Mouse (Mus musculus) left cerebral cortex, postnatal 36 days (tissue): ENCODE results near the gene Nectin1. TPM values are rescaled to one million over a fixed set of nuclear protein-coding genes. Genes with fewer than 3 reads are reported as not detected.

Experiments
- DNase-seq, 2 experiments: peaks; one replicate each; pipeline ENCODE4 v3.0.0; 2021 to 2022; ENCODE audit warnings: low spot score in 2 of 2, mixed read lengths in 1 of 2
- intact Hi-C: fragments of 180-260 bp; cut with DNase I; formaldehyde crosslinking; loops from one replicate; pipeline ENCODE4 v1.15.1; 2025
- total RNA-seq, 2 experiments: library from RNA; stranded (reverse); gene quantifications; 2 replicates each; pipeline ENCODE4 v1.2.3; 2021

The Nectin1 gene
- total RNA-seq, 2 experiments from 2014 or later, result 84.8 to 103 TPM

DNA sequence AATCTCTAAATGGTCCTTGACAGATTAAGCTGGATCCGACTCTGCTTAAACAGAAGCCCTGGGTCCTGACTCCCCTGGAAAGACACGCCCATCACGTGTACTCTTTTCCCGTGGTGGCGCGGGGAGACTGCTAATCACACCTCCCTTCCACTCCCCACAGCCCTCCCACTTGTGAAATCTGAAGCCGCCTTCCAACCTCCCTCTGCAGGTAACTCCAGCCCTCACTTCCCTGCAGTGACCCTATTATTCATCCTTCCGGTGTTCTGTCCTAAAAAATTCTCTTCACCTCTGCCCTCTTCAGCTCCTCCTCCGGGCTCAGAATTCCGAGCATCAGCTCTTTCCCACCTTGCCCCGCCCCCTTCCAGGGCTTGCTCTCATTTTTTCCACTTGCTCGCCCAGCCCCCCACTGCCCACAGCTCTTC lies 5.9 kb upstream of the Nectin1 start:
- DNase-seq, result no peak
- intact Hi-C loops, result no loop called here

- DNase-seq, result no peak
- intact Hi-C loops, result no loop called here
Observed at GRCm38 (mm10) chr9:43738480-43739084, 5.2 kb upstream of the Nectin1 start.

- intact Hi-C loops, result loop anchor here (5.0 kb wide), 3 partner anchors 61 to 194 kb away; no protein-coding TSS in a partner anchor
- DNase-seq, result no peak
Observed at GRCm38 (mm10) chr9:43741277-43741676, 2.5 kb upstream of the Nectin1 start.

- intact Hi-C loops, result loop anchor here (5.0 kb wide), 3 partner anchors 60 to 195 kb away; no protein-coding TSS in a partner anchor
- no peak for DNase-seq
Observed at GRCm38 (mm10) chr9:43742066-43742465, 1.7 kb upstream of the Nectin1 start.

GRCm38 (mm10) chr9:43742902-43743646 lies 710 bp upstream of the Nectin1 start:
- DNase-seq, result peak in 1 of 2 experiments; percentile 34

DNA sequence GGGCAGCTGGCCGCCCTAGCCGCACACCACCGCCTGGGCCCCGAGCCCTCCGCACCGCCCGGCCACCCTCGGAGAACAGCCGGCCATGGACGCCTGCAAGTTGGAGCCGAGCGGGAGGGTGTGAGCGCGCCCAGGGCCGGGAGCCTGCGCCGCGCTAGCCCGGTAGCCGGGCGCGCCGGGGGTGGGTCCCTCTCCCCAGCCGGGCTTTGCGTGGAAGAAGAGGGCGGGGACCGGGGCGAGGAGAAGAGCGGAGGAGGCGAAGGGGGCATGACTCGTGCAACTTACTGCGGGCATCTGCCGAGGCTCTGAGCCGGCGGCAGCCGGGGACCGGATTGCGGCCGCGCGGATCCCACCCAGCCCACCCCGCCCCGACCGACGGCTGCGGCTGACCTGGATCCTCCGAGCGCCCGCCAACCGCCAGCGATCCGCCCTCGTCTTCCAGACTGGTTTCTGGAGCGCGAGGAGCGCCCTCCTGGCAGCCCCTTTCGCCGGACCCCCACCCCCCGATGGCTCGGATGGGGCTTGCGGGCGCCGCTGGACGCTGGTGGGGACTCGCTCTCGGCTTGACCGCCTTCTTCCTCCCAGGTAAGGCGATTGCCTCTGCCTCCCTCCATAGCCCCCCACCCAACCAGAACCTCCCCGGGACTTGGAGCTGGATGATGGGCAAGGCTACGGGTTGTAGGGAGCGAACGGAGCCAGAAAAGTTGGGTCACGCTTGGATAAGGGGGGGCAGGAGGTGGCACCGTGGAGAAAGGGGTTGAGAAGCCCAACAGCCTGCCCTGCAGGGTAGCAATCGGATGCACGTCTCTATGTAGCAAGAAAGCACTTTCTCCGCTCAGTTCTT lies 576 bp downstream of the Nectin1 start:
- peak in 1 of 2 experiments; percentile 36 for DNase-seq
- intact Hi-C loops, result loop anchor here (2.0 to 5.0 kb wide), 4 partner anchors 58 to 228 kb away; no protein-coding TSS in a partner anchor

More at GRCm38 (mm10) chr9:43742902-43743646, 710 bp upstream of the Nectin1 start:
- intact Hi-C loops, result loop anchor here (5.0 kb wide), 3 partner anchors 59 to 196 kb away; no protein-coding TSS in a partner anchor

GRCm38 (mm10) chr9:43745051-43745792 lies 1.4 kb downstream of the Nectin1 start:
- intact Hi-C loops, result loop anchor here (2.0 kb wide), 1 partner anchor 228 kb away; no protein-coding TSS in a partner anchor

GRCm38 (mm10) chr9:43745951-43746703 lies 2.3 kb downstream of the Nectin1 start:
- no peak for DNase-seq
- intact Hi-C loops, result loop anchor here (2.0 kb wide), 1 partner anchor 227 kb away; no protein-coding TSS in a partner anchor

More at GRCm38 (mm10) chr9:43745051-43745792, 1.4 kb downstream of the Nectin1 start:
- peak; percentile 43 to 51 for DNase-seq

DNA sequence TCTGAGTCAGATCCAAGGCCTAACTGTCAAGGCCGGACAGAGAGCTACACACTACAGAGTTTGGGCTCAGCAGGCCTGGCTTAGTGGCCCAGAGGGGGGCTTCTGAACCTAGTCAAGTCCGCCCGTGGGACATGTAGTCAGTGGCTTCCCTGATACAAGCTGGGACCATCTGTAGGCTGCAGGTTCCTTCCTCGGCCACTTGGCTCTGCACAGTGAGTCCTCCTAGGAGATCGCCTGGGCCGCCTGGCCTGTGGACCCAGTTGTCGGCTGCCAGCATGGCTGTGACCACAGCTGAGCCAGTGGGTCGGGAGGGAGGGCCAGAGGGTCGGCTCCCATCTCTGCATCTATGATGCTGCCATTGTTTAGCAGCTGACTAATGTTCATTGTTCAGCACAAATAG lies 3.9 kb downstream of the Nectin1 start:
- no peak for DNase-seq
- intact Hi-C loops, result no loop called here

DNA sequence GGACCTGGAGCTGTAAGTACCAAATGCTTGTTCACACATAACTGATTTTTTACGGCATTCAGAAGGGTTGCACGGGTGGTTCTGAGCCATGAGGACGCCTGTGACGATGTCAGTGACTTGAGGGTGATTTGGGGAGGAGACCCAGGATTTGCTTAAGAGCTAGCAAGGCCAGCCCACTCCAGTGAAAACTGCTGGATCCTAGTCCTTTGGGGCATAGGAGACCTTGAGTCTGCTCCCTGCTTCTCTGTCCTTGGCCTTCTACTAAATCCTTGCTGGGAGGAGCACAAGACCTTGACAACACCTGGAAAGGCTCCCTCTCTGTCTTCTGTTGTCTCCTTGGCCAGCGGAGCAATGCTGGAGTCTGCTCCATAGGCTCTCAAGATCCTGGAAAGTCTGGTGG lies 4.7 kb downstream of the Nectin1 start:
- DNase-seq, result no peak
- intact Hi-C loops, result no loop called here

GRCm38 (mm10) chr9:43750053-43750452 lies 6.3 kb downstream of the Nectin1 start:
- intact Hi-C loops, result no loop called here
- DNase-seq, result no peak

- no peak for DNase-seq
- intact Hi-C loops, result no loop called here
Observed at GRCm38 (mm10) chr9:43751111-43751510, 7.3 kb downstream of the Nectin1 start.

- intact Hi-C loops, result no loop called here
Observed at GRCm38 (mm10) chr9:43753481-43753880, 9.7 kb downstream of the Nectin1 start.

DNA sequence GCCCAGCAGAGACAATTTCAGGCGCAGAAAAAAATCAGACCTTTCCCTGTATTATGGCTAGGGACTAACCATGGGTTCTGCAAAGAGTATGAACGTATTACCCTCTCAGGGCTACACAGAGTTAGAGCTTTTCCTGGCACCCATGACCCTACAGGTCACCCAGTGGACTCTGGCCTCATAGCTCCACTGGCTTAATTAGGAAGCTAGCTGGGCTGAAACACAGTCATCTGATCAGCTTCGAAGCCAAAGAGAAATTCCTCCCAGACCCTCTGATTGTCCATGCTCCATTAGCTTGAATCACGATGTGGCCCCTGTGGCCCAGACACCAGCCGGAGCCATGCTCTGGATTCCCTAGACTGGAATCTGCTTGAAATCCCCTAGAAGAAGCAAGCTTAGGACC lies 10.3 kb downstream of the Nectin1 start:
- intact Hi-C loops, result no loop called here
- DNase-seq, result no peak

More at GRCm38 (mm10) chr9:43753481-43753880, 9.7 kb downstream of the Nectin1 start:
- DNase-seq, result no peak

DNA sequence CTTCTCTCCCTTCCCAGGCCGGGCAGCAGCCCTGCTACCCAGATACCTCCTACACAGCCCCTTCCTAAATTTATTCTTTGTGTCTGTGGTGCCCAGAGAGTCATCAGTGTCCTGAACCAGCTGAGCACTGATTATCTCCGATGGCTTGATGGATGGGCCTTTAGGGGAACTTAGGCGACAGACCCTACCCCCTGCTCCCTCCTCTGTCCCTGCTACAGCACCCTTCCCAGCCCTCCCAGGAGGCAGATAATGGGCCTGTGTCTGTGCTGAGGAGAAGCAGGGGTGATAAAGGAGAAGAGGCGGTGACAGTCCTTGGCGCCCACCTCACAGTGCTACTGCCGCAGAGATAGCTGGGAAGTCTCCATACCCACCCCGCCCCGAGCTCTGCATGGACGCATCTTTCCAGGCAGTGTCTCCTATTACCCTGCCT lies 11.0 kb downstream of the Nectin1 start:
- DNase-seq, result no peak
- intact Hi-C loops, result no loop called here

DNA sequence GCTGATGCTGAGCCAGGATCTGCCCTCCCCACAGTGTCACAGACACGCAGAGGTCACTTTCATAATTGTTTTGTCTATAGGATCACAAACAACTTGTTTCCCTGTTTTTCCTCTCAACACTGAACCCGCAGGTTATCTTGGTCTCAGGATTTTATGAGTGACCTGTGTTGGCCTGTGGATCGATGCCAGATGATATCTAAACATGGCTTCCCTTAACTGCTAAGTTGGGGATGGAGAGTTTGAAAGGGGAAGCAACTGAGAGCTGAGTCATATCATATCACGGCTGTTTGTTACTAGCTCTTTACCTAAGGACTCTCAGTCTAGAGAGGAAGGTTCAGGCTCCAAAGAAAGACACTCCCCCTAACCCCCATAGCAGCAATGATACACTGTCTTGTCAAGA lies 11.7 kb downstream of the Nectin1 start:
- DNase-seq, result no peak
- intact Hi-C loops, result no loop called here

GRCm38 (mm10) chr9:43755928-43756327 lies 12.1 kb downstream of the Nectin1 start:
- DNase-seq, result no peak
- intact Hi-C loops, result no loop called here

- intact Hi-C loops, result no loop called here
- DNase-seq, result no peak
Observed at GRCm38 (mm10) chr9:43757225-43757624, 13.4 kb downstream of the Nectin1 start.
